ENCODE assay signal across 9 mouse cellular contexts in the genomic region with DNA sequence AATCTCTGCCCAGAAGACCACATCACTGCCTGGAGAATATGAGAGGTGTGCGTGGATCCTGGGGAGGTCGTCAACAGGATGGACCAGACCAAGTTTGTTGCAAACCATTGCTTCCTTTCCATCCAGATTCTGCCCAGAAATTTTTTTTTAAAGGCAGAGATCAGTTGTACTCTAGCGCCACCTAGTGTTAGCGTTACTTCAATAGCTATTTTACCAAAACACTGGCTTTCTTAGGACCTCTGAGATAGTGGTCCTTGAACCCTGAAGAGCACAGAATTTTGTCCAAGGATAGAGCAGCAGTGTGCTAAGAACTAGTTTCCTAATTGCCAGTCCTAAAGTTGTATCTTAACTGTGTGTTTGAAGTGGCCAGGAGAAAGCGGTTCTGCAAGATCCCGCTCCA. TPM values are rescaled to one million over a fixed set of nuclear protein-coding genes. Genes with fewer than 3 reads are reported as not detected.
DNase-seq lines count a peak whose midpoint lies in the region; ATAC-seq lines count a peak whose summit lies in the region.
"Had no signal": no experiment of that assay in that cellular context is flagged by ENCODE, and none has a peak within 500 bp of the region (broad histone marks: within the 10 kb centered on the region; RNA-seq: fewer than 3 reads in every experiment).

No protein-coding gene starts in this region.

- peak; percentile 35 to 79 for DNase-seq in heart, adult 18-20 months
- DNase-seq in heart, postnatal 25 days (ENCODE audit: low spot score) = no peak
- peak; percentile 19 to 28 for DNase-seq in B cell, adult 2 months
- DNase-seq in brain, adult 2 months (ENCODE audit: low read depth, low spot score) = peak; percentile 74
- peak; percentile 89 for DNase-seq in forebrain, embryonic 14.5 days (ENCODE audit: low spot score)
- peak; percentile 36 for DNase-seq in layer of hippocampus, adult 9-10 months (ENCODE audit: low spot score)
- DNase-seq in midbrain, embryonic 14.5 days = peak; percentile 93

- no peak for ATAC-seq in forebrain, embryonic 14.5 days
- peak; percentile 50 for ATAC-seq in midbrain, embryonic 14.5 days (ENCODE audit: low FRiP score, low TSS enrichment)
- no peak for ATAC-seq in inflammation-experienced regulatory T-cells, adult 6 months

- H3K27ac ChIP-seq in forebrain, embryonic 14.5 days (ENCODE audit: low read depth, low read length) = no peak overlapping the region
- no peak overlapping the region for H3K27ac ChIP-seq in midbrain, embryonic 14.5 days (replicated peaks; ENCODE audit: low read depth, low read length)

- no peak overlapping the region for H3K9ac ChIP-seq in forebrain, embryonic 14.5 days (ENCODE audit: low read length)
- no peak overlapping the region for H3K9ac ChIP-seq in midbrain, embryonic 14.5 days (replicated peaks; ENCODE audit: low read length)

- intact Hi-C loops in heart, postnatal 25 days (cut with DNase I) = loop anchor here (1.0 to 5.0 kb wide), 2 partner anchors 340 to 499 kb away; no protein-coding TSS in a partner anchor

- H3K36me3 ChIP-seq in forebrain, embryonic 14.5 days (ENCODE audit: control insufficient read depth, insufficient read depth, low read length) = no peaks in the 10 kb centered on the region
- no peaks in the 10 kb centered on the region for H3K36me3 ChIP-seq in midbrain, embryonic 14.5 days (ENCODE audit: control insufficient read depth, insufficient read depth, low read length)

- H3K9me3 ChIP-seq in forebrain, embryonic 14.5 days (replicated peaks; ENCODE audit: control insufficient read depth, low read length) = no peaks in the 10 kb centered on the region
- no peaks in the 10 kb centered on the region for H3K9me3 ChIP-seq in midbrain, embryonic 14.5 days (ENCODE audit: control insufficient read depth, low read length)

- no peak overlapping the region for H3K4me3 ChIP-seq in forebrain, embryonic 14.5 days (ENCODE audit: low read depth, low read length)
- H3K4me3 ChIP-seq in midbrain, embryonic 14.5 days (replicated peaks; ENCODE audit: low read depth, low read length) = no peak overlapping the region

- no peaks in the 10 kb centered on the region for H3K4me1 ChIP-seq in forebrain, embryonic 14.5 days (ENCODE audit: control insufficient read depth, insufficient read depth, low read length)
- H3K4me1 ChIP-seq in midbrain, embryonic 14.5 days (ENCODE audit: control insufficient read depth, insufficient read depth, low read length) = no peaks in the 10 kb centered on the region

- no peaks in the 10 kb centered on the region for H3K27me3 ChIP-seq in forebrain, embryonic 14.5 days (replicated peaks; ENCODE audit: control insufficient read depth, insufficient read depth, low read length)
- H3K27me3 ChIP-seq in midbrain, embryonic 14.5 days (ENCODE audit: control insufficient read depth, insufficient read depth, low read length) = no peaks in the 10 kb centered on the region

- WGBS in forebrain, embryonic 14.5 days = 28% methylated on average over 6 of the region's 6 CpGs
- WGBS in midbrain, embryonic 14.5 days = 30% methylated on average over 6 of the region's 6 CpGs

- no peak overlapping the region for H3K4me2 ChIP-seq in forebrain, embryonic 14.5 days (ENCODE audit: low read length)
- no peak overlapping the region for H3K4me2 ChIP-seq in midbrain, embryonic 14.5 days (ENCODE audit: low read length)

RNA-seq across cellular contexts. Expression of a gene that starts 47.6 kb away (rescaled TPM):
- not detected for total RNA-seq in heart, adult 18-20 months (2021)
- total RNA-seq in heart, postnatal 25 days (2021) = not detected
- polyA plus RNA-seq in forebrain, embryonic 14.5 days (2014; fragmentation: Nextera tagmentation; extraction: Ambion mirVana) = not detected in 2 replicates
- not detected in 2 replicates for polyA plus RNA-seq in midbrain, embryonic 14.5 days (2014; fragmentation: Nextera tagmentation; extraction: Ambion mirVana)
- not detected for polyA plus RNA-seq in inflammation-experienced regulatory T-cells, adult 6 months (2017; shearing (Covaris generic))
- total RNA-seq: layer of hippocampus, postnatal 36 days had no signal
